Mouse (Mus musculus): ENCODE data around the gene Tex26. TPM values are rescaled to one million over a fixed set of nuclear protein-coding genes. Genes with fewer than 3 reads are reported as not detected.

Tex26 gene
- polyA plus RNA-seq, 1 experiment from 2014 or later = not detected

Other genes with a start within 250 kb of the Tex26 start
- gene Alox5ap, start 174.9 kb upstream of the Tex26 start, polyA plus RNA-seq (2015; fragmentation: Nextera tagmentation; extraction: Ambion mirVana) = 47.5 and 49.0 TPM in 2 replicates
- gene Medag, start 27.9 kb upstream of the Tex26 start, polyA plus RNA-seq (2015; fragmentation: Nextera tagmentation; extraction: Ambion mirVana) = 0.13 and 0.19 TPM in 2 replicates
- not detected in 2 replicates for gene Wdr95, start 89.0 kb downstream of the Tex26 start, polyA plus RNA-seq (2015; fragmentation: Nextera tagmentation; extraction: Ambion mirVana)
- 19.4 and 20.8 TPM in 2 replicates for gene Hsph1, start 196.7 kb downstream of the Tex26 start, polyA plus RNA-seq (2015; fragmentation: Nextera tagmentation; extraction: Ambion mirVana)
- 3.0 and 3.6 TPM in 2 replicates for gene B3glct, start 238.6 kb downstream of the Tex26 start, polyA plus RNA-seq (2015; fragmentation: Nextera tagmentation; extraction: Ambion mirVana)